Mouse (Mus musculus): Measurements from ENCODE around the gene Hnrnpa2b1.

The Hnrnpa2b1 gene

DNA sequence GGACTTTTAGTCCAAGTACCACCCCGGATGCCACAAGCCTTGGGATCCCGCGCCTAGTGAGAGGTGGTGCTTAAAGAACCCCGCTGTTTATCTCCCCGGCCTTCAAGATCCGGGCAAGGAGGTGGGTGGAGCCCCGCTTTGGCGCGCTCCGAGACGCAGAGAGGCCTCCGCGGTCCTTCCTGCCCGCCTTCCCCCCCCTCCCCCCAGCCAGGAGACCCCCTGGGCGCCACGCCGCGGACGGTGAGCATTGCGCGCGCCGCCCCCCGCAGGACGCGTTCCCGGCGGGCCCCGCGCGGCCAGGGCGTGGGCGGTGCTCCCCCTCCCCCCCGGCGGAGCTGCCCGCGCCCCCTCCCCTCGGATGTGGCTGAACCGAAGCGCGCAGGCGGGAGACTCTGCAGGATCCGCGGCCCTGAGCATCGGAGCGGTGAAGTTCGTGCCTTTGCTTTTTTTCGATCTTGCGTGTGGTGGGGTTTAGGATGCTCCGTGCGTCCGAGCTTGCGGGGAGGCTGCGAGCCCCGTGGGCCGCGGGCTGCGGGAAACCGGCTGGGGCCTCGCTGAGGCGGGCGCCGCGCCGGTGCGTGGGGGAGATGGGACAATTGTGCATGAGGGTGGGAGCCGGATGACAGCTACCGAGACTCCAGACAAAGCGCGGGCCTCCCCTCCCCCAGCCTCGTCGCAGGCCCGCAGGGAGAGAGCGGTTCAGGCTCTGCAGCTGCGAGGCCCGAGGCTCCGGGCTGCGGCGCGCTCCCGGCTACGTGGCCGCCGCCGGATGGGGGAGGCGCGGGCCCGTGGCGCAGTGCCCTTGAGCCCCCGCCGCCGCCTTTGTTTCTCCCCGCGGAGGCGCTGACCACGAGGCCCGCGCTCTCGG, 851 bp upstream of the Hnrnpa2b1 start, which contains the start of gene Cbx3:
Gene Cbx3 (plus strand): TSS at position 50 of the 868 bp plus-strand sequence.
- DNase-seq (ENCODE audit: low read depth, low spot score), result peak; percentile 93

DNA sequence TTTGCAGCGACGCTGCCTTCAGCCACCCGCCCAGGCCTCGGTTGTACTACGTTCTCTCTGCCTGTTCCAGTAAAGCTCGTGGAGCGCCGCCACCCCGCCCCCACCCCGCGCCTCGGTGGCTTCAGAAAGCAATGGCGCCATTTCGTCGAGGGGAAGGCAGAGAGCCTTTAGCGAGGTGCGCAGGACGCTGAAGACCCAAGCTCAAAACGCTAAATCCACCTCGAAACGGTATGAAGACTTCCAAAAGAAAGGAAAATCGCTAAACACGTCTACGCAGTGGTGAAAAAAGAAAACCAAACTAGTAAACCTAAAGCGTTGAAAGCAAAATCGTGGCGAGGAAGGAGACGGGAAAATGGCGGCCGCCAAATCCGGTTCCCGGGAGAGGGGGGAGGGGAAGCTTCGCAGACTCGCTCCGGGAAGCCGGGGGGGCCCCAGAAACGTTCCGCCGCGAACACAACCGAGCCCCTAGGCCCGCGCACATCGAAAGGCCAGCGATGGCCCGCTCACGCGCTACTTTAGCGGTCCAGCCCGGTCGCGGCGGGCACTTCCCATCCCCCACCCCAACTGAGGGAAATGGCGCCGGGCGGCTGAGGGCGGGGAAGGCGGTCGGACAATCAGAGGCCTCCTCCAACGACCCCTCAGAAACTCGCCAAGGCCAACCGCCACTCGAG, 668 bp downstream of the Hnrnpa2b1 start:
- DNase-seq (ENCODE audit: low read depth, low spot score), result peak; percentile 92

DNA sequence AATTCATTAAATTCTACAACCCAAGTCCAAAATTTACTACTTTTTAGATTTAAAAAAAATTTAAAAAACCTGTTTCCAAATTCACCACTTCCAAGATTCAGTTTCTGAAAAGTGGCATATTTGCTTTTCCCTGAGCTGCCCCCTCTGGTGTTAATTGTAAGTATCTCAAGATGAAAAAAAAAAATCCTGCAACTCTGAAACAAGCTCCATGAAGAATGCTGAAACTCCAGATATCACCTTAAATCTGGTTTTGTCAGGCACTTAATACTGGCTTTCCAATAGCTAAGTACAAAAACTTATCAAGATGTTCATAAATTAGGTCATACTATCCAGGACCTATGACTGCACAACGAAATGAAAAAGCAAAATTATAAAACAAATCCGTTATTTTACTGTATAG, 2.0 kb downstream of the Hnrnpa2b1 start:
- DNase-seq (ENCODE audit: low read depth, low spot score), result peak; percentile 44

DNA sequence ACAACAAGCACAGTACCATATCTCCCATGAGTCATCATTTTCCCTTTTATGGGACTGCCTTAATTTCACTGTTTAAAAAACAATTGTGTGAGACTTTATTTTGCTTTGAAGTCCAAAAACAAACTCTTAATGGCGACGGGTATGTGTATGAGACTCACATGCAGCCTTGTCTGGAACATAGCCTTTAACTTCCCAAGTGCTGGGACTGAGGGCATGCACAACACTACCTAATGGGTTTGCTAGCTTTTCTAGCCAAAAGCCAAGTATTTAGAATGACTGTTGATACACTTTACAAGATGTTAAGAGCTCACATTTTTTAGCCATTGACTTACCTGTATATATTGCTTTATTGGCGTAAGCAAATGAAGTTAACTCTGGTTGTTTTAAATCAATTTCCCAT, 9.3 kb downstream of the Hnrnpa2b1 start:
- DNase-seq (ENCODE audit: low read depth, low spot score), result peak; percentile 36

DNA sequence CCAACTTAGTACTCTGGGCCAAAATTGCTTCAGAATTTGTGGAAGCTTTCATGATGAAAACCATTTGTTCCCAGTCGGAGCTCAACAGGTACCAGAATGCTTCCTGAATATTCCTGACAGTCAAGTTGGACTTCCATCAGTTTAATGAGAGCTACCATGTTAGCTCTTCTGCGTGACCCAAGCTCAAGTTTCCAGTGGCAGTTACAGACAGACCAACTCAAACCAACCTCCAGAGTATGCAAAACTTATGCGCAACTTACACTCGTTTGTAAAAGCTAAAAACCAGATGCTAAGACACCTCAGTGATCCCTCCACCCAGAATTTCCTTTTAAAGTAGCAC, 9.7 kb downstream of the Hnrnpa2b1 start:
- peak; percentile 41 for DNase-seq (ENCODE audit: low read depth, low spot score)

DNA sequence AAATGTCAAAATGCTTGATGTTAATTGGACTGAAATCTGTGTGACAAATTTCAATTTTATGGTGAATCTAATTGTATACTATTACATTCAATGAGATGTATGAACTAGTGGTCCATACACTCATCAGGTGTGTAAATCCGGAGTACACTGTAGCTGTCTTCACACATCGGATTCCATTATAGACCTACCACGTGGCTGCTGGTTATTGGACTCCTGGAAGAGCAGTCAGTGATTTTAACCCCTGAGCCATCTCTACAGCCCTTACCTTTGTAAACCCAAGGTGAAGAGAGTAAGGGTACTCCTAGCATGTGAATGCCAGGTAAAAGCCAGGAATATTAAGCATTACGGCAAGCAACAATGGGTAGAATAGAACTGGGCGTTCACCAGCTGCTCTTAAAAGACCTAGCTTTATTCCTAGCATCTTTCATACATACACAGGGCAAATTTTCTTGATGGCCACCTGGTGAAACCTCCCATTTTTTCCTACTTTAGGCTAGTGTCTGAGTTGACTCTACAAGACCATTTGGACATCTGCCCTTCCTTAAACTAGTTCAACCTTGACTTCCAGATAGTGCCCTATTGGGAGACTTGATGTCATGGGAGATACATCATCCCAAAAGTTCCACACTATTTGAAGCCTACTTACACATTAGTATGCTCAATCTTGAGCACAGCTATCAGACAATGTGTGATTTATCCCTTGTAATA, 10.2 kb downstream of the Hnrnpa2b1 start:
- DNase-seq (ENCODE audit: low read depth, low spot score), result peak; percentile 35

DNA sequence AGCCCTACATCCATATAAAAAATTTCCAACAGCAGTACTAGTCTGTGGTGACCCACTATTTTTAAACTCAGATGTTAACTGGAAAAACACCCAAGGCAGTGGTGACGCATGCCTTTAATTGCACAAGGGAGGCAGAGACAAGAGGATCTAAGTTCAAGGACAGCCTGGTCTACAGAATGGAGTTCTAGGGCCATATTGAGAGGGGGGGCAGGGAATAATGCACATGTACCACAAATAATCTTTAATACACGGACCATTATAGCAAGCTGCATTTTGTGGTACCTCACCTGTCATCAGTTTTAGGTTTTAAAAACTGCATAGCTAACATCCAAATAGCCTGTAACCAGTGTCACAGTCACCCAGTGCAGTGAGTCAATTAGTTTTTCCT, 10.8 kb downstream of the Hnrnpa2b1 start:
- DNase-seq (ENCODE audit: low read depth, low spot score), result no peak

DNA sequence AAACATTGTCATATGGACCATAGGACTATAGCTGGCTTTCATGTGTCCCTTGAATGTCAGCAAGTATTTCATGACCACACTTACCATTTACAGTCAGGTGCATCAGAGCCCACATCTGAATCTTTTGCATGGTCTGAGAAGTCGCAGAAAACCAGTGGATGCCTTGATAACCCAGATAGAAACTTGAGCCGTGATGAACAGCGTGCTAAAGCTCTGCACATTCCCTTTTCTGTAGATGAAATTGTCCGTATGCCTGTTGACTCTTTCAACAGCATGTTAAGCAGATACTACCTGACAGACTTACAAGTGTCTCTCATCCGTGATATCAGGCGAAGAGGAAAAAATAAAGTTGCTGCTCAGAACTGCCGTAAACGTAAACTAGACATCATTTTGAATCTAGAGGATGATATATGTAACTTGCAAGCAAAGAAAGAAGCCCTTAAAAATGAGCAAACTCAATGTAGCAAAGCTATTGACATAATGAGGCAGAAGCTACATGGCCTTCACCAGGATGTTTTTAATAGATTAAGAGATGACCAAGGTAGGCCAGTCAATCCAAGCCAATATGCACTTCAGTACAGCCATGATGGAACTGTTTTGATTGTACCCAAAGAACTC, 11.8 kb downstream of the Hnrnpa2b1 start:
- no peak for DNase-seq (ENCODE audit: low read depth, low spot score)

DNA sequence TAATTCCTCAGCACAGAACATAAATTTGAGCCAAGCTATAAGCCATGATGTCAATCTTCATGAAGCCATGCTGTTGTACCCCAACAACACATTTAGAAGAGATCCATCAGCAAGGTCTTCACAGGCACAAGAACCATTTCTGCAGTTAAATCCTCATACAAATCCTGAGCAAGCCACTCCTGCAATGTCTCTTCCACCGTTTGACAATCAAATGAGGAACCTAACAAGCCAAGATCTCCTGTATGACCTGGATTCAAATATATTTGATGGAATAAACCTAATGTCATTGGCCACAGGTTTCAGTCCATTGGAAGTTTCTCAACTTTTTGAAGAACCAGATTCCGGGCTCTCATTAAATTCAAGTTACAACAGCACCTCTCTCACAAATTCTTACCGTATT, 12.4 kb downstream of the Hnrnpa2b1 start:
- no peak for DNase-seq (ENCODE audit: low read depth, low spot score)

DNA sequence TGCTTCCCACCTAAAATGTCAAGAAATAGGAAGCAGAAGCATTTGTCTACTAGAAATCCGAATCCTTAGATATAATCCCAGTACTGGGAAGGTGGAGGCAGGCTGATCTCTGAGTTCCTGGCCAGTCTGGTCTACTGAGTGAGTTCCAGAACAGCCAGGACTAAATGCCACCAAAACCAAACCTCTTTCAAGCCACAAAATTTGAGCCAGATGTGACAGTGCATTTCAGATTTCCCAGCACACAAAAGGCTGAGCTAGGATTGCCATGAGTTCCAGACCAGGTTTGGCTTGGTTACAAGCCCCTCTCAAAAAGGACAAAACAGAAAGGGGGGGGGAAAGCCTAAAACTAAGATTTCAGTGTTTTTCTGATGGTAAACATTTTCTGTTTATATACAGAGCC, 13.5 kb downstream of the Hnrnpa2b1 start:
- DNase-seq (ENCODE audit: low read depth, low spot score), result no peak

DNA sequence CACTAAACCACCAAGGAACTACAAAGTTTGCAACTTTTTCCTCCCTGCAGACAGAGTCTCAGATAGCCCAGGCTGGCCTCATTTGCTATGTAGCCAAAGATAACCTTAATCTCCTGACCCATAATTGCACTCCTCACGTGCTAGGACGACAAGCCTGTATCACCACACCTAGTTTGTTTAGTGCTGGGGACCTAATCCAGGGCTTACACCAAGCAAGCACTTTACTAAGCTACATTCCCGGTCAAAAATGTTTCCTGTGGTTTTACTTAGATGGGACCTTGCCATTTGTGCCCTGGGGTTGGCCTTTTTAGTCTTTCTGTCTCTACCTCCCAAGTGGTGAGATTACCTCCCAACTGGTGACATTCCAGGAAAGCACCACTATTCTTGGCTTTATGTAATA, 14.7 kb downstream of the Hnrnpa2b1 start:
- DNase-seq (ENCODE audit: low read depth, low spot score), result no peak

DNA sequence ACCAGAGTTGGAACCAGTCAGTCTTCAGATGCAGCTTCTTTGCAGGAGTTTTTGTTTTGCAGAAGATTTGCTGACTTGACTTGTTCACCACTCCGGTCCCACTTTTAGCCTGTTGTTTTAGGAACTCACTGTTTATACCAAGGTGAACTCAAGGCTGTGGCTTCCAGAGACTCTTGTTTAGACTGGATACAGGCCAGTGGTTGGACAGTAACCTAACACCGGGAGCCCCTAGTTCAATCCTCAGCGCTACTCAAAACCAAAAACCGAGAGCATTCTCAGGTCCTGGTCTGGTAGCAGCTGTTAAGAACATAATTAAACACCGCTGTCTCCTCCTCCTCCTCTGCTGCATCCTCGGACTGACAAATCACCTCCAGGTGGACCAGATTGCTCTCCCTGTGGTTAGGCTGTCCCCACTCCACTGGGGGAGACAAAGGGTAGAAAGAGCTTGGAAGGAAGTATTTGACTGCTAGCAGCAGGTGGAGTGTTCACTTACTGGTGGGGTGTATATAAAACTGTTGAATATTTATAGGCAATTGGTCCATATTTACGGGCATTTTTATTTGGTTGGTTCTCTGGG, 16.7 kb downstream of the Hnrnpa2b1 start:
- no peak for DNase-seq (ENCODE audit: low read depth, low spot score)

DNA sequence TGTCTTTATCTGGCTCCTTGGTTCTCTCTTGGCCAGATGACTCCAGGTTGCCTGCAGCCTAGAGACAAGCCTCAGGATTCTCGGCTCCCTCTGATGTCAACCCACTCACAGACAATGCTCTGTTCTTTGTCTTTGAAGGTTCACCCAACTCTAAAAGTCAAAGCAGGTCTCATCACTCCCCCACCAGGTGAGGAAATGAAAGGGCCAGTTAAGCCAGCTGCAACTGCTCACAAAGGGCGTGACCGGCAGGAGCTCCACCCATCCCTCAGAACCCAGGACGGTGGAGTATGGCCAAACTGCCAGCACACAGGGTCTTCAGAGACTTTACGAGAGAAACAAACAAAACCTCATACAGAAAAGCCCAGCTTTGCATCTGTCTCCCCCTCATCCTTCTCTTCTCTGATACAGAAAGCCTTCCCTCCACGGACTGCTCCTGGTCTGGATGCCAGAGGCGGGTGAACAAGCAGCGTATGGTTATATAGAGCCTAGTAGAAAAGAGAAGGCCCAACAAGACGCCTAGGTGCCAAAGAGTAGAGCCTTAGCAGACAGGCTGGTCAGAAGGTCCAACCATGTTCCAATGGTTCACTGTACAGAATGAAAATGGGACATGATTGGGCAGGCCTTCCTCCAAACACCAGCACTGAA, 27.4 kb downstream of the Hnrnpa2b1 start:
- peak; percentile 58 for DNase-seq (ENCODE audit: low read depth, low spot score)

DNA sequence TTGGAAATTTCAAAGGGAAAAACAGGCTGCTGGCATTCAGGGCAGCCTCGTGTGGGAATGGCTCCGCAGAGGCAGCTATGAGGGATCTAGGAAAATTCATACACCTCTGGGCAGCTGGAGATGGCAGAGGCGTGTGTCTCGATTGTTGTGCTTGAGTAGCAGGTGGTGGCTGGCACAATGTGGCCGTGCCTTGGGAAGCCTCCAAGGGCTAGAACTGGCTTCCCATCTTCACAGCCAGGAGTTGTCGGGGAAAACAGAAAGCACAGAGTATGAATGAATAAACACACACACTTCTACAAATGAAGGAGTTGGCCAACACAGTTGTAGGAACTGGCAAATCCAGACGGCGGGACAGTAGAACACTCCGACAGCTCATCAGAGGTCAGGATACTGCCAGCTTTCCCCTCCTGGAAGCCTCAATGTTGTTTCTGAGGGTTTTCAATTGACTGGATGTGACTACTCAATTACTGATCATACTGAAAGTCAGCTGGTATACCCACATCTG, 30.8 kb downstream of the Hnrnpa2b1 start:
- DNase-seq (ENCODE audit: low read depth, low spot score), result no peak

DNA sequence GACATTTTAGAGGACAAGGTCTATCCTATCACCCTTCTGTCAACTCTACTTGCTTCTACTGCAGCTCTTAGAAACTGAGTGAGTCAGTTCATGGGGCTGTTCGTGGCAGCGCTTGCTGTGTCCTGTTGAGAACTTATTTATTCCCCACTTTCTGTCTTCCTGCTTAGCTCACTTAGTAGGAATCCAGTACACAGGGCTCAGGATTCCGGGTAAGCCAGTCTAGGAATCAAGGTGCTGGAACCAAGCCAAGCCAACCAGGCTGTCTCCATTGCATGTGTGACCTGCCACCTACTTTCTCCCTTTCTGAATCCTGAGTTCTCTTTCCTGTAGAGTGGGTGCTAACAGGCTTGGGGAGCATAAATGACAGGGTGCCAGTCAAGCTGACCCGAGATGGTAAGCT, 32.0 kb downstream of the Hnrnpa2b1 start:
- no peak for DNase-seq (ENCODE audit: low read depth, low spot score)

DNA sequence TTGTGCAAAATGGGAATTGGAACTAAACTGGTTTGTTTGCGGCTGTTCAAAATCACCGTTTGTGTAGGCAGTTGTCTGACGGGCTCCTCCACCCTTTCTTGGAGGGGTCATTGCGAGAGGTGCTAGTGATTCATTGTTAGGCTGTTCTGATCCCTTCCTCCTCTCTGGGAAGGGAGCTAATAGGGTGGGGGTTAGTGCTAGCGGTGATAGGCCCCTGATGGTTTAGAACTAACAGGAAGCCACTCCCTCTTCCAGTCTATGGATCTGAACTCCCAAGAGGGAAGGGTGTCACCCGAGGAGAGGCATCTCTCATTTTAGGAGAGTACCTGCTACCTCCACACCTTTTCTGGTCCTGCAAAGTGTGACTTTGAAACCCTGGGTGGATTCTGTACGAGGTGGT, 35.4 kb downstream of the Hnrnpa2b1 start:
- DNase-seq (ENCODE audit: low read depth, low spot score), result no peak

DNA sequence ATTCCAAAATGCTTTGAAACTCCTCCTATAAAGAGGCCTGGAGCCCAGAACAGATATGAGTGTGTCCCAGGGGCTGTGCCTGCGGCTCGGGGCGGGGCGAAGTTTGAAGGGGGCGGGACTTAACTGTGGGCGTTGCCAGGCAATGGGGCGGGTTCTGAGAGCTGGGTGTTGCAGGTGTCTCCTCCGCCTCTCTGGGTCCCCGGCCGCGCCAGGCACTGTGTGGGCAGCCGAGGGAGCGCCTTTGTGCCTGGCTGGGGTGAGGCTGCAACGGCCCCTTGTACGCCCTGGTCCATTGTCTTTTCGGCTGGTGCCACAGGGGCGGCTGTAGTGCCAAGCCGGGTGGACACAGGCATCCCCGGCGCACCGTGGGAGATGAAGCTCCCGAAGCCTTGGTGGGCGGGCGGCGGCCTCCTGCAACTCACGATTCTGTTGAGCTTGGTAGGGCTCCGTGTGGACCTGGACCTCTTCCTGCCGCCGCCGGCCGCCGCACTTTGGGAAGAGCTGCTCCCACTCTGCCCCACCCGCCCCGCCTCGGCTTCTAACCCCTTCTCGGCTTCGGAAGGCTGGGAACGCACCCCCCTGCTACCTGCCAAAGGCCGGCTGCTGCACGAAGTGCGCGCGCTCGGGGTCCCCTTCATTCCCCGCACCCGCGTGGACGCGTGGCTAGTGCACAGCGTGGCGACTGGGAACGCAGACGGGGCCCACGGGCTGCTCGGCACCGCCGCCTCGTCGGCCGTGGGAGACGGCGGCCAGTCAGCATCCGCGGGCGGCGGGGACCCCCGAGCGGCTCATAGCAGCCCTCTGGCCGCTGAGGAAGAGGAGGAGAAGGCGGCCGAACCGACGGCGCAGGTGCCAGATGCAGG, 36.9 kb downstream of the Hnrnpa2b1 start, which contains the start of gene Nfe2l3:
Gene Nfe2l3 (plus strand): TSS at position 136 of the 863 bp plus-strand sequence.
- peak; percentile 80 for DNase-seq (ENCODE audit: low read depth, low spot score)

DNA sequence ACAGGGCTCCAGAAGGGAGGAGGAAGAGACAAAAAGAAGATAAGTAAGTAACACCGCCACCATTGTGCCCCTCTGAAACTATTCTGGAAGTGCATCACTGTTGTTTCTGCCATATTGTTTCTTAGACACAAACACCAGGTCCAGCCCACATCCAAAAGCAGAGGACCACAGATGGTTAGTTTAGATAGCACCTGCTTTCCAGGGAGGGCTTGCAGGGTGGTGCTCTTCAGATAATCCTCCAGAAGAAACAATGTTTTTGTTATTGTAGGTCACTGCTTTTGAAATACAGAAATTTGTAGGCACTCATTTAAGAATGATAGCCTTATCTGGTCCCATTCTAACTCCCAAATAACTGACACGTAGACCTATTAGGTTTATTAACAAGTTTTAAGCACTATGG, 45.2 kb downstream of the Hnrnpa2b1 start:
- DNase-seq (ENCODE audit: low read depth, low spot score), result no peak

DNA sequence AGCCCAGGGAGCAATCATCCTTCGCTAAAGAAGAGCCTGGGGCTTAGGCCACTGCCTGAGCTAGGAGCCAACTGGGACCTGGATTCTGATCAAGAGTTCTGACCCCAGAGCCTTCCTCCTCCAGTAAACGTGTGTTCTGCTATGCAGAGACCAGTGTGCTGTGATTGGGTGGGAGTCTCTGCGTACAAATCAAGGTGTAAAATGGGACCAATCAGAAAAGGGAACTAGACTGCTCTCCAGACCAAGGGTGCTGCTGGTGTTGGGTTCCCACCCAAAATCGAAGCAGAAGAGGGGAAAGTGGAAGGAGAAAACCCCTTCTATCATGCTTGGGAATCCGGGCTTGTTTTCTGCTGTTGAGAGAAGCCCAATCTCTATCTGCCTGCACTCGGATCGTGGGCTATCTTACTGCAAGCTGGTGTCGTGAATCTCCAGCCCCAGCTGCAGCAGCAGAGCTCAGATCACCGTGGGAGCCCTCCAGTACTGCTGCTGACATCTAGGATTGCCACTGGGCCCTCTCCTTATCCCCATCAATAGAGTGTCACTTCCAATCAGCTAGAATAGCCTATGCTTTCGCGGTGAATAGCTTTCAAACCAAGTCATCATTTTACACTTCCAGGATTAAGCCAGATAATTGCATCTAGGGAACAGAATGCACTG, 46.1 kb downstream of the Hnrnpa2b1 start:
- no peak for DNase-seq (ENCODE audit: low read depth, low spot score)
